Mouse (Mus musculus) E14TG2a.4 (cell line): ENCODE measurements around the gene Ccl12.

Experiments
- CTCF ChIP-seq: conservative IDR thresholded peaks from 2 replicates; pipeline ENCODE4 v1.5.1; 2014; ENCODE audit warnings: low read length
- NANOG ChIP-seq: IDR thresholded peaks from 2 replicates; pipeline ENCODE4 v1.6.1; 2014; ENCODE audit warnings: borderline replicate concordance, low read length, mixed read lengths
- POU5F1 ChIP-seq: IDR thresholded peaks from 2 replicates; pipeline ENCODE4 v1.6.1; 2014; ENCODE audit warnings: low read length, borderline replicate concordance

DNA sequence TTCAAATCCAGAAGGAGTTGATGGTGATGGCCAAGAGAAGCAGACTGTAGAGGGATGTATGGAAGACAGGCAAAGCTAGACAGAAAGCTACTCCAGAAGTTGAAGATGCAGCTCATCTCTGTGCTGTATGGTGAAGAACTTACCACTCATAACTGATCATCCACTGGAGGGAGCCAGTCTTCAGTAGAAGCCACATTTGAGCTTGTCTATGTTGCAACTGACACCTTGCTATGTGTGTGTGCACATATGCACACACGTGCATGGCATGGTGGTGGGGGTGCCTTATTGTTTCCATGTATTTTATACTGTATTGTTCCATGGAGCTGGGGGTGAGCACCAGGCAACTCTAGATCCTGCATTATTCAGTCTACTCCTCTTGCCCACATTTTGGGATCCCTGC, 29.3 kb upstream of the Ccl12 start:
- TF ChIP-seq CTCF (no peak), NANOG (no peak), POU5F1 (no peak)
